Mouse (Mus musculus): ENCODE results near the gene Mpzl1.

GRCm38 (mm10) chr1:165670056-165670455 lies 35.7 kb upstream of the Mpzl1 start:
- no peak for TF ChIP-seq CTCF (IDR thresholded peaks at IDR 0.05)
- TF ChIP-seq EP300 (IDR thresholded peaks at IDR 0.05; ENCODE audit: insufficient read depth, low read depth, low read length) = no peak

Data from heart, adult 2 months (tissue).